Mouse (Mus musculus): Measurements from ENCODE around the gene Tns4.
A peak's percentile ranks its signal among the peaks of the same experiment; 100 is the strongest.

The Tns4 gene

GRCm38 (mm10) chr11:99090391-99090790 lies 1.3 kb upstream of the Tns4 start:
- DNase-seq = no peak

GRCm38 (mm10) chr11:99088486-99088885 lies 620 bp downstream of the Tns4 start:
- DNase-seq = no peak

GRCm38 (mm10) chr11:99084366-99084765 lies 4.7 kb downstream of the Tns4 start:
- DNase-seq = no peak

GRCm38 (mm10) chr11:99083516-99083915 lies 5.6 kb downstream of the Tns4 start:
- DNase-seq = no peak

GRCm38 (mm10) chr11:99082098-99082497 lies 7.0 kb downstream of the Tns4 start:
- DNase-seq = no peak

- no peak for DNase-seq
Observed at GRCm38 (mm10) chr11:99081566-99081965, 7.5 kb downstream of the Tns4 start.

- no peak for DNase-seq
Observed at GRCm38 (mm10) chr11:99080902-99081543, 8.1 kb downstream of the Tns4 start.

- DNase-seq = no peak
Observed at GRCm38 (mm10) chr11:99077869-99078268, 11.2 kb downstream of the Tns4 start.

- DNase-seq = no peak
Observed at GRCm38 (mm10) chr11:99076744-99077319, 12.3 kb downstream of the Tns4 start.

- DNase-seq = no peak
Observed at GRCm38 (mm10) chr11:99073781-99074180, 15.3 kb downstream of the Tns4 start.

- no peak for DNase-seq
Observed at GRCm38 (mm10) chr11:99071866-99072265, 17.2 kb downstream of the Tns4 start.

- no peak for DNase-seq
Observed at GRCm38 (mm10) chr11:99068455-99068854, 20.7 kb downstream of the Tns4 start.

GRCm38 (mm10) chr11:99067591-99067990 lies 21.5 kb downstream of the Tns4 start:
- DNase-seq = no peak

- peak; percentile 60 to 79 for DNase-seq
Observed at GRCm38 (mm10) chr11:99065979-99066378, 23.1 kb downstream of the Tns4 start.

GRCm38 (mm10) chr11:99065353-99065752 lies 23.8 kb downstream of the Tns4 start:
- no peak for DNase-seq

GRCm38 (mm10) chr11:99063406-99064131 lies 25.5 kb downstream of the Tns4 start:
- no peak for DNase-seq

- DNase-seq = no peak
Observed at GRCm38 (mm10) chr11:99062661-99063060, 26.4 kb downstream of the Tns4 start.

GRCm38 (mm10) chr11:99060435-99060834 lies 28.7 kb downstream of the Tns4 start:
- DNase-seq = no peak

- no peak for DNase-seq
Observed at GRCm38 (mm10) chr11:99055571-99056452, 33.3 kb downstream of the Tns4 start.

- peak in 1 of 2 experiments; percentile 23 for DNase-seq
Observed at GRCm38 (mm10) chr11:99055143-99055542, 34.0 kb downstream of the Tns4 start.

- no peak for DNase-seq
Observed at GRCm38 (mm10) chr11:99047643-99048042, 41.5 kb downstream of the Tns4 start.

GRCm38 (mm10) chr11:99047120-99047519 lies 42.0 kb downstream of the Tns4 start:
- peak; percentile 22 to 41 for DNase-seq

All from cerebellum, postnatal 25 days (tissue).